Mouse (Mus musculus): ENCODE results near the gene Cdyl2.

The Cdyl2 gene

GRCm38 (mm10) chr8:116673493-116673892 is 59.3 kb downstream of the Cdyl2 start:
- no peak for ATAC-seq (ENCODE audit: insufficient number of reproducible peaks, low FRiP score, low TSS enrichment)

GRCm38 (mm10) chr8:116673052-116673451 is 59.7 kb downstream of the Cdyl2 start:
- ATAC-seq (ENCODE audit: insufficient number of reproducible peaks, low FRiP score, low TSS enrichment): no peak

- ATAC-seq (ENCODE audit: insufficient number of reproducible peaks, low FRiP score, low TSS enrichment): no peak
Measured at GRCm38 (mm10) chr8:116671543-116671942, 61.2 kb downstream of the Cdyl2 start.

GRCm38 (mm10) chr8:116670604-116671003 is 62.2 kb downstream of the Cdyl2 start:
- no peak for ATAC-seq (ENCODE audit: insufficient number of reproducible peaks, low FRiP score, low TSS enrichment)

GRCm38 (mm10) chr8:116668977-116669376 is 63.8 kb downstream of the Cdyl2 start:
- no peak for ATAC-seq (ENCODE audit: insufficient number of reproducible peaks, low FRiP score, low TSS enrichment)

GRCm38 (mm10) chr8:116666781-116667325 is 65.9 kb downstream of the Cdyl2 start:
- no peak for ATAC-seq (ENCODE audit: insufficient number of reproducible peaks, low FRiP score, low TSS enrichment)

- ATAC-seq (ENCODE audit: insufficient number of reproducible peaks, low FRiP score, low TSS enrichment): peak; percentile 64; the same call in 1 of the 2 replicates
Measured at GRCm38 (mm10) chr8:116661521-116661920, 71.3 kb downstream of the Cdyl2 start.

GRCm38 (mm10) chr8:116656811-116657210 is 76.0 kb downstream of the Cdyl2 start:
- ATAC-seq (ENCODE audit: insufficient number of reproducible peaks, low FRiP score, low TSS enrichment): no peak

- ATAC-seq (ENCODE audit: insufficient number of reproducible peaks, low FRiP score, low TSS enrichment): no peak
Measured at GRCm38 (mm10) chr8:116654881-116655280, 77.9 kb downstream of the Cdyl2 start.

- ATAC-seq (ENCODE audit: insufficient number of reproducible peaks, low FRiP score, low TSS enrichment): no peak
Measured at GRCm38 (mm10) chr8:116652949-116653348, 79.8 kb downstream of the Cdyl2 start.

GRCm38 (mm10) chr8:116649975-116650725 is 82.6 kb downstream of the Cdyl2 start:
- ATAC-seq (ENCODE audit: insufficient number of reproducible peaks, low FRiP score, low TSS enrichment): no peak

- ATAC-seq (ENCODE audit: insufficient number of reproducible peaks, low FRiP score, low TSS enrichment): no peak
Measured at GRCm38 (mm10) chr8:116645376-116645775, 87.4 kb downstream of the Cdyl2 start.

GRCm38 (mm10) chr8:116640925-116641324 is 91.9 kb downstream of the Cdyl2 start:
- no peak for ATAC-seq (ENCODE audit: insufficient number of reproducible peaks, low FRiP score, low TSS enrichment)

GRCm38 (mm10) chr8:116637998-116638397 is 94.8 kb downstream of the Cdyl2 start:
- no peak for ATAC-seq (ENCODE audit: insufficient number of reproducible peaks, low FRiP score, low TSS enrichment)

GRCm38 (mm10) chr8:116637193-116637592 is 95.6 kb downstream of the Cdyl2 start:
- ATAC-seq (ENCODE audit: insufficient number of reproducible peaks, low FRiP score, low TSS enrichment): no peak

- no peak for ATAC-seq (ENCODE audit: insufficient number of reproducible peaks, low FRiP score, low TSS enrichment)
Measured at GRCm38 (mm10) chr8:116636396-116636795, 96.4 kb downstream of the Cdyl2 start.

GRCm38 (mm10) chr8:116635972-116636371 is 96.8 kb downstream of the Cdyl2 start:
- no peak for ATAC-seq (ENCODE audit: insufficient number of reproducible peaks, low FRiP score, low TSS enrichment)

- no peak for ATAC-seq (ENCODE audit: insufficient number of reproducible peaks, low FRiP score, low TSS enrichment)
Measured at GRCm38 (mm10) chr8:116635261-116635660, 97.5 kb downstream of the Cdyl2 start.

- ATAC-seq (ENCODE audit: insufficient number of reproducible peaks, low FRiP score, low TSS enrichment): no peak
Measured at GRCm38 (mm10) chr8:116634436-116634835, 98.4 kb downstream of the Cdyl2 start.

- ATAC-seq (ENCODE audit: insufficient number of reproducible peaks, low FRiP score, low TSS enrichment): peak; percentile 59; the same call in 1 of the 2 replicates
Measured at GRCm38 (mm10) chr8:116633470-116634150, 99.2 kb downstream of the Cdyl2 start.

GRCm38 (mm10) chr8:116630066-116630465 is 102.7 kb downstream of the Cdyl2 start:
- ATAC-seq (ENCODE audit: insufficient number of reproducible peaks, low FRiP score, low TSS enrichment): no peak
